13 mouse cellular contexts compared by ENCODE assay signal in the genomic region with DNA sequence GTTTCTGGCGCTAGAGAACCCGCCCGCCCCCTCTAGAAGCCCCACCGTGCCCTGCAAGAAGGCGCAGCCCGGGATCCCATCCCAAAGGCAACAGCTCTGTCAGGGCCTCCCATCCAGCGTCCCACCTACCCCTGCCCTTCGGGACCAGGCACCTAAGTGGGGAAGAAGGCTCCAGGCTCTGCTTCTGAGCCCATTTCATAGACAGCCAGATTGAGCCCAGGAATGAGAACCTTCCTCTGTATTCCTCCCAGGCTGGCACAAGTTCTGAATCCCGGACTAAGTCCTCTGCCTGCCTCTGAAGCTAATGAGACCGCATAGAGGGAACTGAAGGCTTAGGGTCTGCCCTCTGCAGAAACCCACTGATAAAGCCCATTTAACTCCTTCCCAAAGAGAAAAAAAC. TPM values are rescaled to one million over a fixed set of nuclear protein-coding genes. Genes with fewer than 3 reads are reported as not detected.
"Had no signal": no experiment of that assay in that cellular context is flagged by ENCODE, and none has a peak within 500 bp of the region (broad histone marks: within the 10 kb centered on the region; RNA-seq: fewer than 3 reads in every experiment).

A gene (minus strand): TSS at position 101 of the 400 bp plus-strand sequence.

RNA-seq across cellular contexts. Expression of the gene that starts here (rescaled TPM):
- polyA plus RNA-seq: embryonic facial prominence, embryonic 10.5 days; embryonic facial prominence, embryonic 11.5 days; embryonic facial prominence, embryonic 13.5 days; embryonic facial prominence, embryonic 14.5 days; erythroblast, embryonic 14.5 days; forebrain, embryonic 10.5 days; forebrain, embryonic 11.5 days; forebrain, embryonic 12.5 days; forebrain, embryonic 13.5 days; forebrain, embryonic 14.5 days; forebrain, embryonic 15.5 days; forebrain, embryonic 16.5 days; forebrain, postnatal 0 days had no signal
